Mouse (Mus musculus) kidney, postnatal 25 days (tissue): Measurements from ENCODE around the gene Cd244a.

Source experiments
- DNase-seq, 2 experiments: peaks; one replicate each; pipeline ENCODE4 v3.0.0; 2021; ENCODE audit warnings: mixed read lengths in 2 of 2

Gene Cd244a

GRCm38 (mm10) chr1:171558898-171559297, at the start of gene Cd244a:
TSS of gene Cd244a (plus strand) at chr1:171559193.
- no peak for DNase-seq

GRCm38 (mm10) chr1:171513234-171513633, 45.8 kb upstream of the Cd244a start:
- DNase-seq = no peak

DNA sequence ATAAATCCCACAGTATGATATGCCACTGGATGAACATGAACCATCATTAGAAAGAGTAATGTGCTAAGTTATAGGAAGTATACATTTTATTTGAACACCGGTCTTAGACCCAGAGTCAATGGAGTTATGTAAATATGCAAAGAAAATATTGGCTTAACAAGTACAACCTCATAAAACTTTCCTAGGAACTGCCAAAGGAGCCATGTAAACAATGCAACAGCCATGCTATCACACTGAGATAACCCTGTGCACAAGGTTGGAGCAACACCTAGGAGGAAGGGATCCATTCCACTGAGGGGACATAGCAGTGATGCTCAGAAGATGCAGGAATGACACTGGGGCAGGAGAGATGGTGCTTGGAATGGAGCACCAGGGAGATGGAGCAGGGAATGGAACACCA, 45.2 kb upstream of the Cd244a start:
- no peak for DNase-seq

DNA sequence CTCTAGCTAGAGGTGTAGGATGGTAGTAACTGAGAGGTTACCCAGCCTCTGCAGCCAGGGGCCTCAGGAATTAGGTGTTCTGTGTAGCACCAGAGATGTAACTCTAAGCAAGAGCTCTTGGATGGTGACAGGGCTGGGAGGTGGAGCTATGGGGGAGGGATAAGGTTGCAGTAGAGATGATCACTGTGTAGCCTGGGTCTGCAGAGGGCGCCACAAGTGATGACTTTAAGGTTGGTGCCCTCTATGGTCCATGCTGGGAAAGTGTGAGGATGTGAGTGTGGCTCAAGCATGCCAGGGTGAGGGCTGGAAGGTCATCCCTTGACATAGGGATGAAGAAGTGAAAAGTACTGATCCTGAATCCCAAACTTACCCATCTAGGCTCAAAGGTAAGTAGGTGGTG, 44.0 kb upstream of the Cd244a start:
- no peak for DNase-seq

- DNase-seq = no peak
These were observed 43.4 kb upstream of the Cd244a start for GRCm38 (mm10) chr1:171515557-171515956.

- no peak for DNase-seq
These were observed 27.6 kb upstream of the Cd244a start for GRCm38 (mm10) chr1:171531367-171531766.

- DNase-seq = no peak
These were observed 26.2 kb upstream of the Cd244a start for GRCm38 (mm10) chr1:171532830-171533229.

- no peak for DNase-seq
These were observed 24.4 kb upstream of the Cd244a start for GRCm38 (mm10) chr1:171534557-171534956.

DNA sequence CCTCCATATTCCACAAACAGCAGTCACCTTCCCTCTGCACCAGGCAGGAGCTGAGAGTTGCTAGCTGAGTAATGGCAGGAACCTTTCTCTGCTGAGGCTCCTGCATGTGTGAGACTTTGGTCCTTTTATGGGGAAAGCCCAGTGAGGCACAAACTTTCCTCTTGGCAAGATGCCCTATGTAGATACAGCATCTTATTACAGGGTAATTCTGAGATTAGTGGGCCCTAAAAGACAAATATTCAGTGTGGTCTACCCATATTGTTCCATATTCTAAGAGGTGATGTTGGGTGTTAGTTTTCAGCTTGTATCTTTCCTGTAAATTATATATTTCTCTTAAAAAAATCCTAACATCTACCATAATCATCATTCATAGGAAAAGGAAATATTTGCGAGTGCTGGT, 23.8 kb upstream of the Cd244a start, which contains the start of gene Itln1:
Gene Itln1, minus strand, starts transcription at position 101 of the 400 bp plus-strand sequence.
- no peak for DNase-seq

GRCm38 (mm10) chr1:171540694-171541093, 18.3 kb upstream of the Cd244a start:
- DNase-seq = no peak

GRCm38 (mm10) chr1:171551326-171551725, 7.7 kb upstream of the Cd244a start:
- no peak for DNase-seq

- no peak for DNase-seq
These were observed 6.8 kb upstream of the Cd244a start for GRCm38 (mm10) chr1:171552230-171552629.

- no peak for DNase-seq
These were observed 5.3 kb upstream of the Cd244a start for GRCm38 (mm10) chr1:171553359-171554341.

DNA sequence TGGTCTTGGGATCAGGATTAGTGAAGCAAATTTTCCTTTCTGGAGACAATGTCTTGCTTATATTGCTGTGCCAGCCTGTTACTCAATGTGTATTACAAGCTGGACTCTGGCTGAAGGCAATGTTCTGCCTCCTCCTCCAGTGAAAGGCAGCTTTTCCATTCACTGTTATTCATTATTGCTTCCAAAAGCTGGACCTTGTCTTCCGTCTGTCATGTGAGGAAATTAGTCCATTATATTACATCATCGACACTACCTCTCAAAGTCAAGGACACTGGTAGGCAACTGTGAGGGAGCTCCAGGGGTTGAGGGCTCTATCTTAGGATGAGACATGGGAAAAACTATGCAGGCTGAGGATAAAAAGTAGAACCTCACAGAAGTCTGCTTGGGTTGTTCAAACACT, 2.6 kb upstream of the Cd244a start:
- no peak for DNase-seq

DNA sequence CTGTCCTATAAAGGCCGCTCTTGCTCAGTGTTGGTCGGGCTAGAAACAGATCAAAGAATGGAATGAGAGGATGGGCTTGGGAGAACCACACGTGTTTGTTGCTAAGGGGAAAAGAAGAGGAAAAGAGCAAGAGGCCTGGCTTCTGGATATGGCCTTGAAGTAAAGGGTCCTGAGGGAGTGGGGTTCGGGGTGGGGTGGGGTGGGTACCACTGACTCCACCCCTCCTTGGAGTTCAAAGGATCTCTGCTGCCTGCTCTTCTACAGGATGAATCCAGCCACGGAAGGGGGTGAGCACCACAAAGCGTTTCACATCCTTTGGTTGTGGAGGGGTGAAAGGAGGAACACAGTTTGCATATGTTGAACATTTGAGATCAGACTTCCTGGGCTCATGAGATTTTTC, 586 bp upstream of the Cd244a start:
- DNase-seq = no peak

- DNase-seq = no peak
These were observed 1.3 kb downstream of the Cd244a start for GRCm38 (mm10) chr1:171560262-171560661.

DNA sequence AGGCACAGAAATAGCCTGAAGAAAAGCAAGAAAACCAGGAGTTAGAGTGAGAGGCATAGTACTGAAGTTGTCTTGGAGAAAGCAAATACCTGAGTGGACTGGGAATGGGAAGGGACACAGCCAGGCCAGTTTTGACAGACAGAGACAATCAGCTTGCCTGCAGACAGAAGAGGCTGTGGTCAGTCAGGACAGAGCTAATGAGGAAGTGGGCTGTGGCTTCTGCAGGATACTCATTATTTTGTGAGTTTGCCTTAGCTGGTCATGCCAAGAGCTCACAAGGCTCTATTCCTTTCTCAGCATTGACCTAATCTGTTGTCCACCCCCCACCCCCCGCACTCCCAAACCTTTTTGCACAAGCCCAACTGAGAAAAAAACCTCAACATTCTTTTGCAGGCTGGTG, 2.2 kb downstream of the Cd244a start:
- DNase-seq = no peak

DNA sequence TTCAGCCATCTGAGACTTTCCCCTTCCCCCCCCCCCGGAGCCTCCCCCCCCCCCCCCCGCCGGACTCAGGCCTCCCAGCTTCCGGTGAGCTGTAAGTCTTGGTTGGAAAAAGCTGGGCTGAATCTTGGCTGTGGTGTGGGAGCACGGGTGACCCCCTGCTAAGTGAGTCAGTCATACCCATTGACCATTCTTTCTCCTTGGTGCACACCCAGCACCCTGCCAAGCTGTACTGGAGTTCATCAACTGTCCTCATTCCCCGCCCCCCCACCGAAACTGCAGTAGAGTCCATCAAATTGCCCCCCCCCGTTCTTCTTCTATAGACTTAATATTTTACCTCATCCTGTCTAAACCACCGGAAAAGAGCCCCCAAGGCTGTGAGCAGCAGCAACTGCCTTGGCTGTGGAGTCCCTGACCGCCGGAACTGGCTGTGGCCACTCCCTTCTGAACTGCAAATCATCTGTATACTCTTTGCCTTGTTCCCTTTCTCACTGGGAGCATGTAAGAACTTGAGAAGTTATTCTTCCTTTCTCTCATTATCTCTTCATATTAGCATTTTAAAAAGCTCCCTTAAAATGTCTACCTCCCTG, 2.7 kb downstream of the Cd244a start:
- no peak for DNase-seq

GRCm38 (mm10) chr1:171563042-171563441, 4.0 kb downstream of the Cd244a start:
- DNase-seq = no peak

GRCm38 (mm10) chr1:171564247-171564646, 5.3 kb downstream of the Cd244a start:
- peak in 1 of 2 experiments; percentile 23 for DNase-seq

- DNase-seq = no peak
These were observed 6.9 kb downstream of the Cd244a start for GRCm38 (mm10) chr1:171565888-171566287.

DNA sequence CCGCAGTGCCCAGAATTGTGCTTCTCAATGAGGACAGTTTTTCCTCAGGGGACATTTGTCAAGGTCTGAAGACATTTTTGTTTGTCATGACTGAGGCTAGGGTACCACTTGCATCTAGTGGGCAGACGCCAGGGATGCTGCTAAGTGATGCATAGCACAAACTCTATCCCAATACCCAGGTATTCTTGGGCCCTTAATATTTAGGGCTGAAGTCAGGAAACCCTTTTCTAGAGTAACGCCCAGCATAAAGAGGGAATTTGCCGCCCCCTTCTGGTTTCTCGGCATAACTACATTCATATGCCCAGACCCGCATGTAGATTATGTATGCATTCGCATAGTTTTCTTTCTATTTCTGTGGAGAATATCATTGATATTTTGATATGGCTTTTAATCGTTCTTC, 7.8 kb downstream of the Cd244a start:
- peak; percentile 45 to 51 for DNase-seq

DNA sequence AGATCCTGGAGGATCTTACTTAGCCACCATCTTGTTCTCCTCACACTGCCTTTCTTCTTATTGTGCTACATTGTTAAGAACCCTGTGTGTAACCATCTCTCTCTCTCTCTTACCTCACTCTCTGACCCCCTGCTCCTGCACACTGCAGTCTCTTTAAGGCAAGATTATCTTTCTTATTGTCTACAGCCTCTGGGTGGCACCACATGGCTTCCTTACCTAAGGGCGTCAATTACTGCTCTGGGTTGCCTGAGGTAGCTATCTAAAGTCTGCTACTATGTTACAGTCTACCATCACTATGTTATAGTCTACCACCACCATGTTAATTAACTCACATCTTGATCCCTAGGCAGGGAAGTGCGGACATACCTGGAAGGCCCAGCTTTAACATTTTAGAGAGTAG, 9.4 kb downstream of the Cd244a start:
- DNase-seq = no peak

GRCm38 (mm10) chr1:171577168-171577567, 18.2 kb downstream of the Cd244a start:
- no peak for DNase-seq
